Mouse (Mus musculus) thymus, adult 2 months (tissue): Measurements from ENCODE around the gene Tmem175.

Experiments
- CTCF ChIP-seq: fragments of 200-500 bp; IDR thresholded peaks from 2 replicates; pipeline ENCODE4 v1.5.1; 2012; ENCODE audit warnings: mild to moderate bottlenecking, control low read depth, low read length, moderate library complexity, borderline replicate concordance; ENCODE audit not compliant: control insufficient read depth, poor library complexity, insufficient read depth; ENCODE audit errors: extremely low read depth
- POLR2A ChIP-seq: fragments of 200-500 bp; IDR thresholded peaks from 2 replicates; pipeline ENCODE4 v1.6.1; 2012; ENCODE audit warnings: mild to moderate bottlenecking, low read length, control low read depth, moderate library complexity; ENCODE audit not compliant: control insufficient read depth, poor library complexity, insufficient read depth; ENCODE audit errors: extremely low read depth

DNA sequence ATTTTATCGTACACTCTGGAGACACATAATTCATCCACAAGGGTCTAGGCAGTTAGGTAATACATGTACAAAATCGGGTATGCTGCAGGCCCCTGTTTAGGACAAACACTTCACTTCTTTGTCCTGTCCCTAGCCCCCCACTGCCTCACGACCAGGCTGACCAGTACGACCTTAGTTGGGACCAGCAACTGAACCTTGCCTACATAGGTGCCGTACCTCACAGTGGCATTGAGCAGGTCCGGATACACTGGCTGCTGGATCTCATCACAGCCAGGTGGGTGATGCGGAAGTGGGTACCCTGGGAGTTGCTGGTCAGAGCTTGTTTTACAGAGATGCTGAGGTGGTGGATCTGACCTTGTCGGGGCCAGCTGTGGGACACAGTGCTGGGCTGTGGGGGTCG, 40.4 kb downstream of the Tmem175 start:
- TF ChIP-seq CTCF, result no peak
- no peak for TF ChIP-seq POLR2A
